Mouse (Mus musculus): ENCODE measurements around the gene Pip4k2a. TPM values are rescaled to one million over a fixed set of nuclear protein-coding genes. Genes with fewer than 3 reads are reported as not detected.

Gene Pip4k2a
- polyA plus RNA-seq, 1 experiment, result 10.4 TPM

DNA sequence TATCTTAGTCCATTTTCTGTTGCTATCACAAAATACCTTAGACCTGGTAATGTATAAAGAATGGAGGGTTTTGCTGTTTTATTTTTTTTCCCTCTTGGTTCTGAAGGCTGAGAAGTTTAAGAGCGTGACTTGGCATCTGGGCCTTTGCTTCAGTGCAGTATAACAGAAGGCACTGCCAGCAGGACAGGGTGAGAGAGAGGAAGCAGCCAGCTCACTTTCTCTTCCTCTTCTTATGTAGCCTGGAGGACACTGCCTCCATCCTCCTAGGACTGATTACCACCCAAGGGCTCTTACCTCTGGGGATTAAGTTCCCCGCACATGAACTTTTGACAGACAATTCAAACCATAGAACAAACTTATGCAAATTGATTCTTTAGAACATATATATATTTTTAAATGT, 181.9 kb downstream of the Pip4k2a start:
- no peaks in the 10 kb centered on the region for H3K27me3 ChIP-seq (ENCODE audit: control insufficient read depth, insufficient read depth, insufficient read length)
- TF ChIP-seq POLR2AphosphoS2 (IDR thresholded peaks at IDR 0.05; ENCODE audit: insufficient read length, low read depth) (no peak), TCF3 (IDR thresholded peaks at IDR 0.05; ENCODE audit: insufficient read length, low read depth) (no peak), MAX (IDR thresholded peaks at IDR 0.05; ENCODE audit: low read depth) (no peak), POLR2A (IDR thresholded peaks at IDR 0.05; ENCODE audit: insufficient read length, low read depth) (no peak), TCF12 (IDR thresholded peaks at IDR 0.05; ENCODE audit: insufficient read depth, poor library complexity, severe bottlenecking) (no peak), REST (IDR thresholded peaks at IDR 0.05; ENCODE audit: insufficient read depth, insufficient read length) (no peak), SRF (IDR thresholded peaks at IDR 0.05; ENCODE audit: control insufficient read depth, insufficient read length, low read depth) (no peak), MYOG (IDR thresholded peaks at IDR 0.05; ENCODE audit: control insufficient read depth in 1 of 3, insufficient read depth in 1 of 3, insufficient read length in 2 of 3, low read depth in 2 of 3) (no peak), E2F4 (IDR thresholded peaks at IDR 0.05; ENCODE audit: insufficient read depth) (no peak), CEBPB (IDR thresholded peaks at IDR 0.05; ENCODE audit: insufficient read depth, poor library complexity, severe bottlenecking) (no peak), MYOD1 (IDR thresholded peaks at IDR 0.05; ENCODE audit: control insufficient read depth in 1 of 3, insufficient read length in 2 of 3, low read depth in 2 of 3) (no peak), USF1 (IDR thresholded peaks at IDR 0.05; ENCODE audit: low read depth) (no peak)
- no peaks in the 10 kb centered on the region for H3K79me2 ChIP-seq (ENCODE audit: control insufficient read depth, insufficient read depth)
- no peak overlapping the region for H3ac ChIP-seq (ENCODE audit: control insufficient read depth, insufficient read length)
- no peak overlapping the region for H3K4me2 ChIP-seq (ENCODE audit: low read depth)
- H3K36me3 ChIP-seq (ENCODE audit: control insufficient read depth, insufficient read depth), result no peaks in the 10 kb centered on the region
- no peak overlapping the region for H3K4me3 ChIP-seq

- no peaks in the 10 kb centered on the region for H3K27me3 ChIP-seq (ENCODE audit: control insufficient read depth, insufficient read depth, insufficient read length)
- H3K79me2 ChIP-seq (ENCODE audit: control insufficient read depth, insufficient read depth), result no peaks in the 10 kb centered on the region
- no peaks in the 10 kb centered on the region for H3K36me3 ChIP-seq (ENCODE audit: control insufficient read depth, insufficient read depth)
- no peak overlapping the region for H3K4me2 ChIP-seq (ENCODE audit: low read depth)
- no peak overlapping the region for H3K4me3 ChIP-seq
- TF ChIP-seq TCF3 (IDR thresholded peaks at IDR 0.05; ENCODE audit: insufficient read length, low read depth) (no peak), REST (IDR thresholded peaks at IDR 0.05; ENCODE audit: insufficient read depth, insufficient read length) (no peak), MYOG (IDR thresholded peaks at IDR 0.05; ENCODE audit: control insufficient read depth in 1 of 3, insufficient read depth in 1 of 3, insufficient read length in 2 of 3, low read depth in 2 of 3) (no peak), MYOD1 (IDR thresholded peaks at IDR 0.05; ENCODE audit: control insufficient read depth in 1 of 3, insufficient read length in 2 of 3, low read depth in 2 of 3) (no peak), SRF (IDR thresholded peaks at IDR 0.05; ENCODE audit: control insufficient read depth, insufficient read length, low read depth) (no peak), TCF12 (IDR thresholded peaks at IDR 0.05; ENCODE audit: insufficient read depth, poor library complexity, severe bottlenecking) (no peak), CEBPB (IDR thresholded peaks at IDR 0.05; ENCODE audit: insufficient read depth, poor library complexity, severe bottlenecking) (no peak)
- no peak overlapping the region for H3ac ChIP-seq (ENCODE audit: control insufficient read depth, insufficient read length)
These were observed 182.5 kb downstream of the Pip4k2a start for GRCm38 (mm10) chr2:18815336-18815965.

- H3K27me3 ChIP-seq (ENCODE audit: control insufficient read depth, insufficient read depth, insufficient read length), result no peaks in the 10 kb centered on the region
- no peak overlapping the region for H3ac ChIP-seq (ENCODE audit: control insufficient read depth, insufficient read length)
- no peak overlapping the region for H3K4me3 ChIP-seq
- no peaks in the 10 kb centered on the region for H3K79me2 ChIP-seq (ENCODE audit: control insufficient read depth, insufficient read depth)
- TF ChIP-seq MYOG (IDR thresholded peaks at IDR 0.05; ENCODE audit: control insufficient read depth in 1 of 3, insufficient read depth in 1 of 3, insufficient read length in 2 of 3, low read depth in 2 of 3) (no peak), SRF (IDR thresholded peaks at IDR 0.05; ENCODE audit: control insufficient read depth, insufficient read length, low read depth) (no peak), REST (IDR thresholded peaks at IDR 0.05; ENCODE audit: insufficient read depth, insufficient read length) (no peak), MYOD1 (IDR thresholded peaks at IDR 0.05; ENCODE audit: control insufficient read depth in 1 of 3, insufficient read length in 2 of 3, low read depth in 2 of 3) (no peak), MAX (IDR thresholded peaks at IDR 0.05; ENCODE audit: low read depth) (no peak), E2F4 (IDR thresholded peaks at IDR 0.05; ENCODE audit: insufficient read depth) (no peak), TCF3 (IDR thresholded peaks at IDR 0.05; ENCODE audit: insufficient read length, low read depth) (no peak), POLR2A (IDR thresholded peaks at IDR 0.05; ENCODE audit: insufficient read length, low read depth) (no peak), CEBPB (IDR thresholded peaks at IDR 0.05; ENCODE audit: insufficient read depth, poor library complexity, severe bottlenecking) (no peak), USF1 (IDR thresholded peaks at IDR 0.05; ENCODE audit: low read depth) (no peak), POLR2AphosphoS2 (IDR thresholded peaks at IDR 0.05; ENCODE audit: insufficient read length, low read depth) (no peak), TCF12 (IDR thresholded peaks at IDR 0.05; ENCODE audit: insufficient read depth, poor library complexity, severe bottlenecking) (no peak)
- H3K4me2 ChIP-seq (ENCODE audit: low read depth), result no peak overlapping the region
- H3K36me3 ChIP-seq (ENCODE audit: control insufficient read depth, insufficient read depth), result no peaks in the 10 kb centered on the region
These were observed 183.5 kb downstream of the Pip4k2a start for GRCm38 (mm10) chr2:18814447-18814804.

DNA sequence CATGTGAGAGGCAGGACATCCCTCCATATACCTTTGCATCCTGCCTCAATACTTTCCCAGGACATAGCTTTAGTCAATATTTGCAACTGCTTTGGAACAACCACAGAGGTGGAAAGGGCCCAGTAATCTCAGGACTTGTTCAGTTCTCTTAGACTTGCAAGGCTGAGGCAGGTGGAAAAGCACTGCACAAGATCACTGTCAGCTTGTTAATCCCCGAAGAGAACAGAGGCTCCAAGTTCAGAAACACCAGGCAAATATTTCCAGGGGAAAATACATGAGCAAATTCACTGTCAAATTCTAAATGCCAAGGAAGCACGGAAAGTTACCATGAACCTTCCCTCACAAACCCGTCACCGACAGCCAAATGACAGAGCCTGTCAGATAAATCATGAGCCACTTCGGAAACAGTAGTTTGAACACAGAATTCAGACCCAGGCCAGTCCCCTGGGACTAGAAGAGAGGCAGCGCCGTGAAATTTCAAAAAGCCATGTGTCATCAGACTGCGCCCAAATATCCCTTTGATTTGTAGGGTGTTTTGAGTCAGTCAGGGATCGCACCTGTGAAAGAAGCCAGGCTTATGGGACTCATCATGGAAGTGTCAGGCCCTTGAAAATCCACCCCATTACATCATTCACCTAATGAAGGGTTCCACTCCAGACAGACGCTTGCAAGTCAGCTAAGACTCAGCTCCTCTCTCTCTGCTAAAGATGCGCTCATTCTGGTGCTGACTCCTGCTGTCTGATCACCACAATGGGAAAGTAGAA, 184.1 kb downstream of the Pip4k2a start:
- H3K36me3 ChIP-seq (ENCODE audit: control insufficient read depth, insufficient read depth), result no peaks in the 10 kb centered on the region
- no peak overlapping the region for H3ac ChIP-seq (ENCODE audit: control insufficient read depth, insufficient read length)
- H3K4me3 ChIP-seq, result no peak overlapping the region
- H3K79me2 ChIP-seq (ENCODE audit: control insufficient read depth, insufficient read depth), result no peaks in the 10 kb centered on the region
- no peaks in the 10 kb centered on the region for H3K27me3 ChIP-seq (ENCODE audit: control insufficient read depth, insufficient read depth, insufficient read length)
- TF ChIP-seq SRF (IDR thresholded peaks at IDR 0.05; ENCODE audit: control insufficient read depth, insufficient read length, low read depth) (no peak), MYOD1 (IDR thresholded peaks at IDR 0.05; ENCODE audit: control insufficient read depth in 1 of 3, insufficient read length in 2 of 3, low read depth in 2 of 3) (no peak), E2F4 (IDR thresholded peaks at IDR 0.05; ENCODE audit: insufficient read depth) (no peak), TCF12 (IDR thresholded peaks at IDR 0.05; ENCODE audit: insufficient read depth, poor library complexity, severe bottlenecking) (no peak), MYOG (IDR thresholded peaks at IDR 0.05; ENCODE audit: control insufficient read depth in 1 of 3, insufficient read depth in 1 of 3, insufficient read length in 2 of 3, low read depth in 2 of 3) (no peak), POLR2AphosphoS2 (IDR thresholded peaks at IDR 0.05; ENCODE audit: insufficient read length, low read depth) (no peak), USF1 (IDR thresholded peaks at IDR 0.05; ENCODE audit: low read depth) (no peak), MAX (IDR thresholded peaks at IDR 0.05; ENCODE audit: low read depth) (no peak), REST (IDR thresholded peaks at IDR 0.05; ENCODE audit: insufficient read depth, insufficient read length) (no peak), TCF3 (IDR thresholded peaks at IDR 0.05; ENCODE audit: insufficient read length, low read depth) (no peak), CEBPB (IDR thresholded peaks at IDR 0.05; ENCODE audit: insufficient read depth, poor library complexity, severe bottlenecking) (no peak), POLR2A (IDR thresholded peaks at IDR 0.05; ENCODE audit: insufficient read length, low read depth) (no peak)
- no peak overlapping the region for H3K4me2 ChIP-seq (ENCODE audit: low read depth)

All from myocyte (in vitro differentiated cells).